Mouse (Mus musculus) forebrain, embryonic 10.5 days (tissue): ENCODE measurements around the gene Hrh3. TPM values are rescaled to one million over a fixed set of nuclear protein-coding genes. Genes with fewer than 3 reads are reported as not detected.

ENCODE experiments used
- DNase-seq: peaks from one replicate; pipeline ENCODE4 v3.0.0-alpha.2; 2017; ENCODE audit warnings: low spot score; ENCODE audit errors: extremely low spot score
- H3K27ac ChIP-seq: fragments of 300-500 bp; sonication (generic); 2 replicates; pipeline ENCODE4 v1.5.1; 2016; ENCODE audit warnings: mild to moderate bottlenecking
- H3K27me3 ChIP-seq: fragments of 300-500 bp; sonication (generic); 2 replicates; pipeline ENCODE4 v1.6.1; 2016; ENCODE audit warnings: mild to moderate bottlenecking; ENCODE audit not compliant: poor library complexity, severe bottlenecking
- H3K36me3 ChIP-seq: fragments of 300-500 bp; sonication (generic); replicated peaks from 2 replicates; pipeline ENCODE4 v1.6.1; 2016; ENCODE audit warnings: mild to moderate bottlenecking, moderate library complexity
- H3K4me1 ChIP-seq: fragments of 300-500 bp; sonication (generic); 2 replicates; pipeline ENCODE4 v1.6.1; 2016
- H3K4me3 ChIP-seq: fragments of 300-500 bp; sonication (generic); 2 replicates; pipeline ENCODE4 v1.5.1; 2016; ENCODE audit warnings: mild to moderate bottlenecking, moderate library complexity
- H3K9me3 ChIP-seq: fragments of 300-500 bp; sonication (generic); 2 replicates; pipeline ENCODE4 v1.6.1; 2016; ENCODE audit warnings: mild to moderate bottlenecking, moderate library complexity
- WGBS: fragments of 180-500 bp; shearing (Covaris S2); methylation state at CpG from one replicate; pipeline ENCODE4 v1.1.7; 2016; 5-methylcytosine and 5-hydroxymethylcytosine counted together
- polyA plus RNA-seq: library from polyadenylated mRNA; unstranded; fragments of >200 nt; fragmentation: Nextera tagmentation; extraction: Ambion mirVana; gene quantifications from 2 replicates; pipeline ENCODE4 v1.2.1, GENCODE M21; 2016

Gene Hrh3
- polyA plus RNA-seq, 1 experiment from 2014 or later = 1.1 TPM

- peak; percentile 34 for DNase-seq
- 1% methylated on average over 57 of the region's 57 CpGs for WGBS
- Histone ChIP-seq H3K9me3 (no peaks in the 10 kb centered on the region), H3K36me3 (no peaks in the 10 kb centered on the region), H3K4me1 (peaks cover 46% of the 10 kb centered on the region), H3K27ac (peak overlapping the region; percentile 62), H3K4me3 (peak overlapping the region; percentile 64), H3K27me3 (peaks cover 86% of the 10 kb centered on the region)
These were observed 924 bp downstream of the Hrh3 start for GRCm38 (mm10) chr2:180103151-180103977.

GRCm38 (mm10) chr2:180099529-180099928, 4.8 kb downstream of the Hrh3 start:
- DNase-seq = no peak
- Histone ChIP-seq H3K4me3 (no peak overlapping the region), H3K36me3 (no peaks in the 10 kb centered on the region), H3K27ac (no peak overlapping the region), H3K27me3 (peaks cover 87% of the 10 kb centered on the region), H3K4me1 (peaks cover 47% of the 10 kb centered on the region), H3K9me3 (no peaks in the 10 kb centered on the region)
- 21% methylated on average over 15 of the region's 15 CpGs for WGBS

GRCm38 (mm10) chr2:180098167-180098566, 6.1 kb downstream of the Hrh3 start:
- Histone ChIP-seq H3K9me3 (no peaks in the 10 kb centered on the region), H3K27ac (no peak overlapping the region), H3K36me3 (no peaks in the 10 kb centered on the region), H3K4me3 (no peak overlapping the region), H3K4me1 (peaks cover 33% of the 10 kb centered on the region), H3K27me3 (peaks cover 74% of the 10 kb centered on the region)
- WGBS = 35% methylated on average over 5 of the region's 5 CpGs
- DNase-seq = no peak

- Histone ChIP-seq H3K27ac (0 out of 2 replicates have a peak overlapping the region, but pooled peaks have one; percentile 6), H3K27me3 (peaks cover 68% of the 10 kb centered on the region), H3K9me3 (no peaks in the 10 kb centered on the region), H3K36me3 (no peaks in the 10 kb centered on the region), H3K4me1 (peaks cover 27% of the 10 kb centered on the region), H3K4me3 (no peak overlapping the region)
- DNase-seq = no peak
- WGBS = 63% methylated on average over 3 of the region's 3 CpGs
These were observed 6.7 kb downstream of the Hrh3 start for GRCm38 (mm10) chr2:180097585-180097984.

- Histone ChIP-seq H3K27me3 (peaks cover 49% of the 10 kb centered on the region), H3K4me3 (no peak overlapping the region), H3K9me3 (no peaks in the 10 kb centered on the region), H3K36me3 (no peaks in the 10 kb centered on the region), H3K4me1 (peaks cover 27% of the 10 kb centered on the region), H3K27ac (no peak overlapping the region)
- DNase-seq = no peak
- WGBS = 37% methylated on average over 5 of the region's 5 CpGs
These were observed 8.6 kb downstream of the Hrh3 start for GRCm38 (mm10) chr2:180095711-180096110.

- H3K4me3 ChIP-seq = no peak overlapping the region
- H3K27ac ChIP-seq = no peak overlapping the region
- no peaks in the 10 kb centered on the region for H3K9me3 ChIP-seq
- peaks cover 22% of the 10 kb centered on the region for H3K36me3 ChIP-seq
- no peak for DNase-seq
- H3K27me3 ChIP-seq = no peaks in the 10 kb centered on the region
- 73% methylated on average over 11 of the region's 11 CpGs for WGBS
- peaks cover 14% of the 10 kb centered on the region for H3K4me1 ChIP-seq
These were observed 14.0 kb downstream of the Hrh3 start for GRCm38 (mm10) chr2:180090285-180090684.

- no peaks in the 10 kb centered on the region for H3K27me3 ChIP-seq
- H3K36me3 ChIP-seq = peaks cover 43% of the 10 kb centered on the region
- no peak overlapping the region for H3K27ac ChIP-seq
- H3K9me3 ChIP-seq = no peaks in the 10 kb centered on the region
- H3K4me3 ChIP-seq = no peak overlapping the region
- no peak for DNase-seq
- peaks cover 22% of the 10 kb centered on the region for H3K4me1 ChIP-seq
- WGBS = 89% methylated on average over 4 of the region's 4 CpGs
These were observed 16.8 kb downstream of the Hrh3 start for GRCm38 (mm10) chr2:180087472-180087871.

GRCm38 (mm10) chr2:180086637-180087027, 17.7 kb downstream of the Hrh3 start:
- peaks cover 22% of the 10 kb centered on the region for H3K4me1 ChIP-seq
- no peak overlapping the region for H3K4me3 ChIP-seq
- H3K27ac ChIP-seq = no peak overlapping the region
- 86% methylated on average over 5 of the region's 5 CpGs for WGBS
- DNase-seq = no peak
- H3K36me3 ChIP-seq = peaks cover 51% of the 10 kb centered on the region
- H3K9me3 ChIP-seq = no peaks in the 10 kb centered on the region
- no peaks in the 10 kb centered on the region for H3K27me3 ChIP-seq

- WGBS = 84% methylated on average over 16 of the region's 16 CpGs
- Histone ChIP-seq H3K27me3 (no peaks in the 10 kb centered on the region), H3K36me3 (peaks cover 53% of the 10 kb centered on the region), H3K27ac (no peak overlapping the region), H3K9me3 (no peaks in the 10 kb centered on the region), H3K4me1 (peaks cover 22% of the 10 kb centered on the region), H3K4me3 (no peak overlapping the region)
- no peak for DNase-seq
These were observed 18.2 kb downstream of the Hrh3 start for GRCm38 (mm10) chr2:180085926-180086636.

- no peak overlapping the region for H3K4me3 ChIP-seq
- H3K27ac ChIP-seq = no peak overlapping the region
- peaks cover 22% of the 10 kb centered on the region for H3K4me1 ChIP-seq
- no peak for DNase-seq
- H3K27me3 ChIP-seq = no peaks in the 10 kb centered on the region
- WGBS = 53% methylated on average over 3 of the region's 3 CpGs
- H3K9me3 ChIP-seq = no peaks in the 10 kb centered on the region
- H3K36me3 ChIP-seq = peaks cover 59% of the 10 kb centered on the region
These were observed 19.7 kb downstream of the Hrh3 start for GRCm38 (mm10) chr2:180084565-180084964.

- Histone ChIP-seq H3K27ac (no peak overlapping the region), H3K36me3 (peaks cover 74% of the 10 kb centered on the region), H3K4me1 (peaks cover 16% of the 10 kb centered on the region), H3K9me3 (no peaks in the 10 kb centered on the region), H3K4me3 (no peak overlapping the region), H3K27me3 (no peaks in the 10 kb centered on the region)
- DNase-seq = no peak
- WGBS = 92% methylated on average over 10 of the region's 10 CpGs
These were observed 21.2 kb downstream of the Hrh3 start for GRCm38 (mm10) chr2:180083063-180083462.

GRCm38 (mm10) chr2:180080680-180081079, 23.6 kb downstream of the Hrh3 start:
- DNase-seq = no peak
- Histone ChIP-seq H3K27ac (no peak overlapping the region), H3K27me3 (no peaks in the 10 kb centered on the region), H3K36me3 (peaks cover 68% of the 10 kb centered on the region), H3K4me3 (no peak overlapping the region), H3K9me3 (no peaks in the 10 kb centered on the region), H3K4me1 (peaks cover 11% of the 10 kb centered on the region)
- WGBS = 95% methylated on average over 8 of the region's 8 CpGs

GRCm38 (mm10) chr2:180077622-180078021, 26.7 kb downstream of the Hrh3 start:
- no peaks in the 10 kb centered on the region for H3K9me3 ChIP-seq
- no peak overlapping the region for H3K4me3 ChIP-seq
- H3K4me1 ChIP-seq = no peaks in the 10 kb centered on the region
- no peak for DNase-seq
- H3K27me3 ChIP-seq = no peaks in the 10 kb centered on the region
- H3K27ac ChIP-seq = no peak overlapping the region
- H3K36me3 ChIP-seq = peaks cover 50% of the 10 kb centered on the region
- 68% methylated on average over 3 of the region's 3 CpGs for WGBS
